Mouse (Mus musculus): ENCODE measurements at regions not wholly inside any gene's neighbourhood (a gene's known extent, or its start where the extent isn't known, plus 50 kb on each side); places are given as distances from the start of the nearest gene placed in this dataset.

DNA sequence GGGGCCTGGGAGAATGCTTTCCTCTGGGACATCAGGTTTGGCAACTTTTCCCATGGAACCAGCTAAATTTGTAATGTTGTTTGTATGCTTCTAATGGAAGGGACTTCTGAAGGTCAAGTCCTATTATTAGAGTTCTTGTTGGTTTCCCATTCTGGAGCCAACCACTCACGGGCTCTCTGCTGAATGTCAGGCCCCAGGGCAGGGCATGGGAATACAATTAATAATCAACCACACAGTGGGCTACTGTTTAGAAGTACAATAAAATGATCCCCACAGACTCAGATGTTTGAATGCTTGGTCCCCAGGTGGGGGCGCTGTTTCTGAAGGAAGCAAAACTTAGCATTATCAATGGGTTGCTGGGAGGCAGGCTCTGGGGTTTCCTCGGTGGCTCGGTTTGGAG lies 275.6 kb upstream of the Kazn start:
- TF ChIP-seq CTCF (IDR thresholded peaks at IDR 0.05; ENCODE audit: control insufficient read depth, insufficient read depth, low read length) (no peak), POLR2A (IDR thresholded peaks at IDR 0.05; ENCODE audit: borderline replicate concordance, control insufficient read depth, low read depth, low read length) (no peak)
